Mouse (Mus musculus): ENCODE results near the gene Gm20388.

GRCm38 (mm10) chr8:120268541-120268980 lies 357.9 kb downstream of the Gm20388 start:
- TF ChIP-seq EP300 (IDR thresholded peaks at IDR 0.05; ENCODE audit: low read depth) (no peak), CTCF (IDR thresholded peaks at IDR 0.05; ENCODE audit: low read depth) (no peak)
